Mouse (Mus musculus) ovary, postnatal 14 days (tissue): ENCODE measurements around the gene Ankef1.

ENCODE experiments used
- DNase-seq: peaks from one replicate; pipeline ENCODE4 v3.0.0; 2022; ENCODE audit warnings: low spot score

The Ankef1 gene

DNA sequence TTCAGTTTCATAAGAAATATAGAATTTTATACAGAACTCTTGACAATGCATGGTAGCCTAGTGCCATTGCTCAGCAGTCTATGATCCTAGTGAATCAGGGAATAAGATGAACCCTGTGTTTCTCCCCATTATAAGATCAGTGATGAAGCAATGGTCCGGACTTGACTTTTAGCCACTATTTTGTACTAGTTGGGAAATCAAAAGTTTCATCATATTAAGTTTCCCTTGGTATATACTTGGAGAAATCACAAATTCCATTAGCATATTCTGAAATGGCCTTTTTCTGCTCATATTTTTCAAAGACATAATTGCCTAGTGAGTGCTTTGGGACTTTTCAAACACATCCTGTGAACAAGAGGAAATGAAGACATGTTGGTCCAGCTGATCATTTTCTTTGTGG lies at the start of gene Ankef1:
Ankef1 (plus strand) TSS at position 260 of the 400 bp plus-strand sequence.
- no peak for DNase-seq

DNA sequence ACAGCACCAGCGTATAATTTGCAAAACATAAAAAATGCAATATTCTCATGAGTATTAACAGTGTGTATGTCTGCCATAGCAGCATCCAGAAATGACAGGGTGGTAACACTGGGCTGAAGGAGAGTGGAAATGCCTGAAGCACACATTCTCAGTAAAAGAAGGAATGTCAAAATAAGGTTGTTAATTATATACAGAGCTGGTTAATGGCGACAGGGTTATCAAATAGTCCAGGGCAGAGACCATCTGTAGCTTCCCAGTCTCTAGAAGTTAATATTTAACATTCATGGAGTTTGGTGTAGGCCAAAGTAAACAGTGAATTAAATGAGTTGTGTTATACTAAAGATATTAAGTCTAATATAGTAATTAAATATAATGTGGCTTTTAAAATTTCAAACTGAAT lies 45.2 kb upstream of the Ankef1 start:
- no peak for DNase-seq

DNA sequence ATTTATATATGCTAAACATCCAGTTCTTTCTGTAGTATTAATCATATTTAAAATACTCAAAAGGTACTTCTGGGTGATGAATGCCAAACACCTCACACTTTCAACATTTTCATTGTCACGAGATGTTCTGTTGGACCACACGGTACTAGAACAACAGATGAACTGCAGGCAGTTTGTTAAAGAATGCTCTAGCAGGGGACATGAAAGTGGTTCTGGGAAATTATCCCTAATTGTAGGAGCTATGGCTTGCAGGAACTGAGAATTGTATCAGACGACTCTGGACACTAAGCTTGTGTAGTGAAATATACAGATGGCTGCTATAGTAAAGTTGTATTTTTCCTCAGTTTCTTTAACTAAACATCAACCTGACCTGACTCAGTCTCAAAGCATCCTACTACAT lies 44.8 kb upstream of the Ankef1 start:
- no peak for DNase-seq

DNA sequence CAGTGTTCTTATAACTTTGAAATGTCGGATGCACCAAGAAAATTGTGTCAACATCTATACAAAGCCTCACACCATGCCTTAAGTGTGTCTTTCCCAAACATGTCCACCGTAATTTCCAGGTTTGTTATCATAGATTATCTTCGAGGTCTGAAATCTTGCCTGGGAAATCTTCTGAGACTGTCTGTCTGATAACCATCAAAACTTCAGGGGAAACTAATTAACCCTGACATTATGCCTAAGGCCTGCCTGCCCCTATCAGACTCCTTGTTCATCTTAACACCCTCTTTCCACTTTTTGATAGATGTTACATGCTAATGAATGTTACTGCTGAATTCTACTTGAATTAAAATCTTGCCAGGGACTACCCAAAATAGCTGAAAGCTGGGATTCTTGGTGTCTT lies 24.1 kb upstream of the Ankef1 start:
- no peak for DNase-seq

DNA sequence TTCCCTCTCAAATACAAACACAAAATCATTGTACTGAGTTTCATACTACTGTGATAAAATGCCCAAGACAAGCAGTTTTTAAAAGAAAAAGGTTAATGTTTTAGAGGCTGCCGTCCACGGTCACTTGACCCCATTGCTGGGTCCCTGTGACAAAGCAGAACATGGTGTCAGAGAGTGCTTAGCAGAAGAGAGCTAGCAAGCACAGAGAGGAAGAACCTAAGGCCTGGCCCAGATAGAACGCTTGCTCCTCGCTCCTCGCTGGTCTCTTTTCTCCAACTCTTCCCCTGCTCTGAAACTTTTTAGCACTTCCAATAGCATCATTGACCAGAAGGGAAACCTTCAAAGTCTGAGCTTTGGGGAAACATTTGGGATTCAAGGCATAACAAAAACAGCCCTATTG lies 19.4 kb upstream of the Ankef1 start:
- no peak for DNase-seq

DNA sequence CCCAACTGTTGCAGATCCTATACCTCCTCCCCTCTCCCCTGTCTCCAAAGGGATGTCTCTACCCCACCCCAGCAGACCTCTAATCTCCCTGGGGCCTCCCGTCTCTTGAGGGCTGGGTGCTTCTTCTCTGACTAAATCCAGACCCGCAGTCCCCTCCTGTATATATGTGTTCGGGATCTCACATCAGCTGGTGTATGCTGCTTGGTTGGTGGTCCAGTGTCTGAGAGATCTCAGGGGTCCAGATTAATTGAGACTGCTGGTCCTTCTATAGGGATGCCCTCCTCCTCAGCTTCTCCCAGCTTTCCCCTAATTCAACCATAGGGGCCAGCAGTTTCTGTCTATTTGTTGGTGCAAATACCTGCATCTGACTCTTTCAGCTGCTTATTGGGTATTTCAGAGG lies 18.7 kb upstream of the Ankef1 start:
- no peak for DNase-seq

DNA sequence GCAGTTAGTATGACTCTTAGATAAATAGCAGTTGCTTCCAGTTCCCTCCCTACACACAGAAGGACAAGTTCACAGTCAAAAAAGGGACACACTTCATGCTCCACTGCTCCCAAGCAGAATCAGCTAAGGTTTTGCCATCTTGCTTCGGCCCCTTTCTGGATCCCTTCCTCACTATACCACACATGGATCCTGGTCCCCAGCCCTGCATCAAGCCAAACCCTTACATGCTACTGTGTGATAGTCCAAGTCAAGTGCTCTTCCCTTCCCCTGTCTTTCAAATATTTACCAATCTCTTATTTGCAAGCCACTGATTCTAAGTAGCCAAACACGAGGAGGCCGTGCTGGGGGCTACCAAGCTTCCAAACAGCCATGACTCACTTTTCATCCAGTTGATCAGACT lies 16.8 kb upstream of the Ankef1 start:
- no peak for DNase-seq

DNA sequence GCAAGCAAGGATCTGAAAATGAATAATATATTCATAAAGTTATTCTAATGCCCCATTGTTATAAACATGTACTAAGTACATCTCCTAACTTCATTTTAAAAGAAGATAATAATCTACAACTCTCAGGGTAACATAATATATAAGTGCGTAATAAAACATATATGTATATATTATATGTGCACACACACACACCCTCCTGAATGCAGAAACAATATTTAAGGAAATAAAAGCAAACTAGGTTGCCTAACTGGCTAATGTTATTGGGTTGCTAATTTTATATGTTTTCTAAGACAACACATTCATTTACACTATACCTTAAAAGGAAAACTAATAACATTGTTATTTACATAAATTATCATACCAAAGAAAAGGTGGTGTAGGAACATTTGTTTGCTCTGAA lies 16.3 kb upstream of the Ankef1 start:
- no peak for DNase-seq

DNA sequence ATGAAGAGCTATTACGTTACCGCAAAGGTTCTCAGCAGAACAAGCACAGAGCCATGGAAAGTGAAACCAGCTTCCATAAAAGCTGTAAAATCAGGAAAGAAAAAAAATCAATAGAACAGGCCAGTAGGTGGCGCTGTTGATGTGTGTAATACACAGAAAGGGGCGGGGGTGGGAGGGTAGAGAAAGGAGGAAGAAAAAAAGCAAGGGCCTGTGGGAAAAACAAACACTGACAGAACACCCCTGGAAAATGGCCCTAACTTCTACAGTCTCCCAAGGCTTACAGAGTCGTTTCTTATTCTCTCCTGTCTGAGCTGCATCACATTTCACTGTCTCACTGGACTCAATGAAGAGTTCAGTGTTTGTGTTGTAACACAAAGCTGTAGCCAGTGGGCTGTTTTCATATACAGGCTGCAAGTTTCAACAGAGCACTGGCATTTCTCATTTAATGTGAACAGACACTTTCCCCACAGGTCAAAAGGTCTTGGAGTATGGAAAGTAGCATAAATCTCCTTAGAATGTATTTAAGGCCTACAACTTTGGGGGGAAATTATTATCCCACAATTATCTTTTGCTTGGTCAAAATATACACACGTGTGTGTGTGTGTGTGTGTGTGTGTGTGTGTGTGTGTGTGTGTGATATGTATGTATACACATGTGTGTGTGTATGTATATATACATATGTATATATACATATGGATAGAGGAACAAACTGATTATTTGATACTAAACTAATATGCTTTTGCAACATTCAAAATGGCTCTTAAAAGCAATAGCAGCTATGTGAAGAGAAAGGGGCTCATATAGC lies 15.7 kb upstream of the Ankef1 start:
- peak; percentile 63 for DNase-seq

DNA sequence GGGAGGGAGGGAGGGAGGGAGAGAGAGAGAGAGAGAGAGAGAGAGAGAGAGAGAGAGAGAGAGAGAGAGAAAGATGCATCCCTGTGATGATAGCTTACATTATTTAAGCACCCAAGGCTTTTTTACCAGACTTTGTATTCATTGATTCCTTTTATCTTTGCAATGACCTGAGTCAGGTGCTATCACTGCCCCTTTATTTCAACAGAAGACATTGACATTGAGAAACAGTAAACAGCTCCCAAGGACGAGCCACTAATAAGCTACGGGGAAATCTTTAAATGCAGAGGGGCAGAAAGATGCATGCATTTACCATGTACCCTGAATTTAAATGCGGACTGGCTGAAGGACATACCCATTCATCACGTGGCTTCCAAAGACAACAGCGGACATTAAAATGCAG lies 14.7 kb upstream of the Ankef1 start:
- DNase-seq = no peak

DNA sequence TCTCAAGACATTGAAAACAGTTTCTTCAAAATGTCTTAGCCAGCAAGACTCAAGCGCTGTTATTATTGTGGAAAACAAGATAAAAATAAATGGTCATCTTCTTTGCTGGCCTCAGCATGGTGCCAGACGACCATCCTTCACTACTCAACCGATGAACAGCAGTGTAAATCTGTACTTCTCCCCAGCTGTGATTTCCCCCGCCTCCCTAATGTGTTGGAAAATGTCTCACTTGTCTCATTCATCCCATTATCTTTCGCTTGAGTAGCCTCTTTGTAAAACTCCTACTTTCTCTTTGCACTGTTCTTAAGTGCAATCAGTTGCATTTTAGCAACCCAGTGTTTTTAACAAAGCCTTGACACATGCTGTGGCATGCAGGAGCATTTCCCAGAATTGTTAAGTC lies 9.4 kb downstream of the Ankef1 start:
- no peak for DNase-seq

DNA sequence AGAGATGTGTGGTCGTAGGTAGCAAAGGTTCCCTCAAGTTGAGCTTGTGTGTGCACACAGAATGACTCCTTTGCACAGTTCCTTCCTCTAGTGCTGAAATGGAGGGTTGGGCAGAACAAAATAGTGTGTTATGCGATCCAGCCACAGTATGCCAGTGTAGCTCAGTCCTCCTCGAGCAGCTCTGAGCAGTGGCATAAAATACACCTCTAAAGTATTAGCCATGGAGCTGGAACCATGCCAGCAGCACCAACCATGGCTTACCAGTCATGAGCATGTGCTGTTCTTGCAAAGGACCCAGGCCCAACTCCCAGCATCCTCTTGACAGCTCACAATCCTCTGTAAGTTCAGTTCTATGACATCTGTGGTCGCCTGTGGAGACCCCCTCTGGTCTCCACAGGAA lies 10.0 kb downstream of the Ankef1 start:
- no peak for DNase-seq

DNA sequence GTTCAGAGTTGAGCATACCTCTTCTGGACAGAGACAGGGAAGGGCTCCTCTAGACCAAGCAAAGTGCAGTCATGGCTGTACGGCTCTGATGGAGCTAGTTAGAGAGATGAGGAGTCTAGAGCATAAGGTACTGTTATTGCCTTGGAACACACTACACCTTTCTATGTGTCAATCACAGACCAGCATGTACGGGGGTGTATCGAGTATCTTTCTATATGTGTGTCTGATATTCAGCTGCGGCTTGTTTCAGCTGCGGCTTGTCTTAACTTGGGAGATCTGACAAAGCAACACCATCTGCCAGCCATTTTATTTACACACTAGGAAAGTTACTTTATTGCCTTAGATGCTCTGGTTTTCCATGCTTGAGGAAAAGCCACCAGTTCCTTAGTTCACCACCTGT lies 11.1 kb downstream of the Ankef1 start:
- DNase-seq = no peak

DNA sequence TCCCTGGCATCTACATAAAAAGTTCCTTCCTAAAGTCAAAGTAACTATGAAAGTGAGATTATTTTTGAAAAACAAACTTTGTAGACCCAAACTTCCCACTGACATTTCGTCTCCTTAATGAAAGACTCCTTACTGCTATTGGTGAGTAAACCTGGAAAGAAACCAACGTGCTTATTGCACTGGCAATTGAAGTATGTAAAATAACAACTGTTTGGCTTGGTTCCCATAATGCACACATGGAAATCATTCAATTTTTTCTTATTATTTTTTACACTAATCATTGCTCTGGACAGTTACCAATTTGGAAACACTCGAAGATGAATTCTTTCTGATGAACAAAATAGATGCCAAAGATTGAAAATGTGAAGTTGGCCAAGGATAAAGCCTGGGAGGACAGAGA lies 12.1 kb downstream of the Ankef1 start:
- DNase-seq = no peak

DNA sequence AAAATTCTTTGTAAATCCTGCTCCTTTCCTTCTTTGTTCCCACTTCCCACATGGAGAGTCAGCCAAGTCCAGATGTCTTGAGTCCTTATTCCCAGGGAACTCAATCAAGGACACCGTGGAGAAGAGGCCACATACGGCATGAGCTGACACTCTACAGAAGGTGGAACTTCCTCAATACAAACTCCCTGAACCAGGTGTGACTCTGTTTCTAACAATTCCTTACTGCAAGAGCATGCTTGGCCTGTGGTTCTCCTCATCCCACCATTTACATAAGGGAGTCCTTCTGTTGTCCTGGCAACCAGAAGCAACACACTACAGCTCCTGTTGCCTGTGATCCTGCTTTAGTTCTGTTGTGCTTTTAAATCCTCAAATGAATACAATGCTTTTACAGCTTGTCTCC lies 13.8 kb downstream of the Ankef1 start:
- no peak for DNase-seq

DNA sequence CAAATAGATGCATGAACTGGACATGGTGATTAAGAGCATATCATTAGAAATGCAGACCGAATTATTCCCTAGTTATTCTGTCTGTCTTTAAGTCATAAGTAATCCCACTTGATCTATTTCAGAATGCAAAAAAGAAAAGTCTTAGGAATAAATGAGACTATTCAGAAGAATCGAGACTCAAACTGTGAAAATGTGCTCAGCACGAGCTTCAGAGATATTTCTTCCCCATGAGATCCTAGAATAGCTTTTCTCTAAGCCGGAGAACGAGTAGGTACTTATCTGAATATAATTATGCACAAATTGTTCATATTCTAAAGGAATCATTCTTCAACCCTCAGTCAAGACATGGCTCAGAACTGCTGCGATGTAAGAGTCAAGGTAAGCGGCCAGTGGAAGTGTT lies 27.2 kb downstream of the Ankef1 start:
- DNase-seq = no peak

DNA sequence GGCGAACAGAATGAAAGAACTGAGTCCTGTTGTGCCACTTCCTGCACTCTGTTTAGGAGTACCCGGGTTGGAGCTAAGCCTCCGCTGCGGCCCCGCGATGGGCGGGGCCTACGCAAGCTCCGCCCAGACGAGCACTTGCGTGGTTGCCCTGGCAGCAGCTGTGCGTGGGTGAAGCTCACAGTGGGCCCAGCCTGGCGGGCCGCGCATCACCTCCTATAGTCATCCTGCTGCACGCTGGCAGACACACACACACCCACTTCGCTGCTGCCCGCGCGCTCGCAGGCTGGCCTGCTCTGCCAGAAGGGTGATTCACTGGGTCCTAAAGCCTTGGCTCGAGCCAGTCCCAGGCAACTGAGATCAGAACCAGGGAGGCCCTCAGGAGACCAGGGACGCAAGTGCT lies 30.3 kb downstream of the Ankef1 start:
- peak; percentile 75 for DNase-seq

DNA sequence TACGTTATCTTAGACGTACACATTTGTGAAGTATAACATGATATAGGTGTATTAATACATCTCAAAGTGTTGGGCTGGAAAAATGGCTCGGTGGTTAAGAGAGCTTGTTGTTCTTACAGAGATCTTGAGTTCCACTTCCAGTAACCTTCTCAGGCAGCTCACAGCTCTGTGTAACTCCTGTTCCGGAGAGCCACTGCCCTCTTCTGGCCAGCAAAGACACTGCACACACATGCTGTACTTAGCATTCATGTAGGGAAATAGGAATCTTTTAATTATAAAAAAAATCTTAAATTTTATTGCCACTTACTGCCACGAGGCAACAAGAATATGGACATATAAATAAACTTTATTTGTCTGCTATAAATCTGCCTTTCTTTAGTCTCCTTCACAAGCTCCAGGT lies 56.3 kb downstream of the Ankef1 start:
- no peak for DNase-seq

DNA sequence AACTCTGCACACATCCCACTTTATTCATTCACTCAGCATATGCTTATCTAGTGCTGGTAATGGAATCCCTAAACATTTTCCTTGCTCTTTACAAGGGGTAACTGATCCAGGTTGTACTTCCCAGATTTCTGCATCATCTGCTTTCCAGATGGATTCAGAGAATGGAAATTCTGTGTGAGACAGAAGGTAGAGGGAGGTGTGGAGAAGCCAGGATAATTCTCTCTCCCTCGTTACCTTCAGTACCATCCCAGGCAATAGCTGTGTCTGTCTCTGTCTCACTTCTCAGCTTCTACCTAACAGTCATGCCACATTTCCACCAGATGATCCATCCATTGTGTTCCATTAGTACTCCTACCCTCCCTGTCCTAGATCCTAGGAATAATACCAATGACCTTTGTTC lies 60.6 kb downstream of the Ankef1 start:
- no peak for DNase-seq

DNA sequence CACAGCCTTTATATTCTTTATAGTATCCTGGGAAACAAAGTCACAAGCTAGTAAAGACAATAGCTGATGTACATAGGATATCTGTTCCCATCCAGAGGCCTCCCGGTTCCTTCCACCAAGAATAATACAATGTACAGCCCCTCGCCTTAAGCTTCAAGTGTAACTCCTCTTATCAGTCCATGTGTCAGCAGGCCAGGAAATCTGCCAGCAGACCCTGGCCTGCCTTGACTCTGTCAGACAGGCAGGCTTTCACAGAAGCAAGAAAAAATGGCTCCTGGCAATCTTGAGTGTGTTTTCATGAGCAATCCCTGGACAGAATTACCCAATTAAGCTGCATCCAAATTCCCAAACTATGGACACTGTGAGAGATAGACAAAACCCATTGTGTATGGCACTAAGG lies 69.1 kb downstream of the Ankef1 start:
- DNase-seq = no peak

DNA sequence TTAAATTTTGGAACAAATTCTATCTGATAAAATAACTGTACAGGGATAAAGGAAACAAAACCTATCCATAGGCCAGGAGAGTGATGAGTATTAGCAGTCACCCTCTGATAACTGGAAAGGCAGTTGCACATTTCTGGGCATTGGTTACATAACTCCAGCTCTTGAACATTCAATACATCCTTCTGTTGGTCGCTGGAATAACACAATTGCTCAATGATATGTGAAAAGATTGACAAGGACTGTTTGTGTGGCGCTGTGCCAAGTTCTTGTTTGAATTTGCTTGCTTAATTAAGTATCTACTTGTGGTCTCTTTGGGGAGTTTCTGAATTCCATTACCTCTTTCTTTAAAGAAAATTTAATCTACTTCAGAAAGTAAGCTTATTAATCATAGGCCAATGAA lies 81.1 kb downstream of the Ankef1 start:
- DNase-seq = no peak

DNA sequence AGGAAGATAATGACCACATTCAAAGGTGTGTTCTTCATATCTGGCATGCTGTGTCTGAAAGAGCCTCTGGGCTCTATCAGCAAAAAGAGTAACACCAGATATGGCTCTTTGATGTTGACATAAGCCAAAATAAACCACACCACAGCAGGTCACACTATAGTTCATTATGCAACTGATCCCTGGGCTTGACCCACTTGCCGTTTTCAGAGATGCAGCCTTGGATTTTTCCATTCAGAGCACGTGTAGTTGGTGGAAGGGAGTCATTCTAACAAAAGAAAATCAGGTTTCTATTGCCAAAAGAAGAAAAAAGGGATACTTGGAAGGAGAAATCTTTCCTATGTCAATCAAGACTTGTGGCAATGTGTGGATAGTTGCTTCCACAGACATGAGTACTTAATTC lies 87.1 kb downstream of the Ankef1 start:
- no peak for DNase-seq

DNA sequence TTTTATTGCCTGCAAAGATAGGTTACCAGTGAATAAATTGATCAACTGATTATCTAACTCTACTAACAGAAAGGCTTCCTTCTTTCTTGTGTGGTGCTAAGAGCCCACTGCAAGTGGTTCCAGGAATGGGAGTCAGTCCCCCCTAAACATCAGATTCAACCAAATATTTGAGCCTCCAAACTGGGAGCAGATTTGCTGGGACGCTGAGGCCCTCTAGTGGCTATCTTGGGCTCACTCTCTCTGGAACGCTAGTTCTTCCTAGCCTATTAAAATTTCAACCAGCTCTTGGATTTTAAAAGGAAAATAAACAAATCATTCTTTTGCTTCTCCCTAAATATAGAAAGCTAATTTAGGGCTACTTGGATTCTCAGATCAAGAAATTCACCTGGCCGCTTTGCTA lies 94.7 kb downstream of the Ankef1 start:
- peak; percentile 19 for DNase-seq

DNA sequence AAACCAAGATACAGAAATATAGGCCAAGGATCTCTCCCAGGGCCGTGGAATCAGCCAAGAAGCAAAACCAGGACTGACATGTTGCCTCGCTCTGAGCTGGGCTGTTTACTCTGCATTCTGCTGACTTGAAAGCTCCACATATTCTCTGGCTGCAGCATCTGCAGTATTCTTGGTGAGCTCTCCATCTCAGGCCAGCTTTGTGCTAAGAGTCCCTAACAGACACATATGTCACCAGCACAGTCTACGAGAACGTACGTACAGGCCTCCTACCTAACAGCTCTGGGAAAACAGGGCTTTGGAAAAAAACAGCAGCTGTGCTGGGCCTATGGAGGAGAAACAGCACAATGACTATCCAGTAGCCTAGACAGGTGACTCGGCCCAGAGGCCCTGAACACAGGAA lies 97.0 kb downstream of the Ankef1 start:
- DNase-seq = no peak
